Comparison of ENCODE assay signal across 26 mouse cellular contexts in genomic region chr4:139262981-139263380, GRCm38 (mm10).
"Had no signal": no experiment of that assay in that cellular context is flagged by ENCODE, and none has a peak within 500 bp of the region (broad histone marks: within the 10 kb centered on the region; RNA-seq: fewer than 3 reads in every experiment).

No protein-coding gene starts in this region.

- H3K9ac ChIP-seq: heart, embryonic 13.5 days; heart, embryonic 15.5 days; hindbrain, embryonic 13.5 days; hindbrain, embryonic 15.5 days; kidney, embryonic 15.5 days; limb, embryonic 13.5 days; limb, embryonic 15.5 days; liver, embryonic 12.5 days; liver, embryonic 14.5 days had no signal

- ATAC-seq: hindbrain, postnatal 0 days; intestine, embryonic 16.5 days; liver, embryonic 12.5 days had no signal

- H3K4me3 ChIP-seq: heart, embryonic 13.5 days; heart, embryonic 15.5 days; hindbrain, embryonic 13.5 days; hindbrain, embryonic 15.5 days; kidney, embryonic 15.5 days; limb, embryonic 13.5 days; limb, embryonic 15.5 days; liver, embryonic 12.5 days had no signal

- H3K9me3 ChIP-seq: heart, embryonic 13.5 days; heart, embryonic 15.5 days; hindbrain, embryonic 13.5 days; hindbrain, embryonic 15.5 days; kidney, embryonic 15.5 days; limb, embryonic 13.5 days; limb, embryonic 15.5 days; liver, embryonic 12.5 days had no signal

- H3K27me3 ChIP-seq: heart, embryonic 13.5 days; heart, embryonic 15.5 days; hindbrain, embryonic 13.5 days; hindbrain, embryonic 15.5 days; kidney, embryonic 15.5 days; limb, embryonic 13.5 days; limb, embryonic 15.5 days; liver, embryonic 12.5 days had no signal

- H3K4me2 ChIP-seq: heart, embryonic 11.5 days; heart, embryonic 13.5 days; heart, embryonic 15.5 days; hindbrain, embryonic 13.5 days; hindbrain, embryonic 15.5 days; kidney, embryonic 15.5 days; limb, embryonic 13.5 days; limb, embryonic 15.5 days; liver, embryonic 12.5 days had no signal

- H3K4me1 ChIP-seq: liver, embryonic 12.5 days had no signal

- DNase-seq: gastrocnemius, postnatal 10 days; gastrocnemius, postnatal 25 days; heart, adult 18-20 months; heart, postnatal 14 days; heart, postnatal 36 days; kidney, adult 11 months; kidney, adult 2 months; kidney, adult 9 months; kidney, postnatal 14 days; layer of hippocampus, adult 9-11 months; layer of hippocampus, postnatal 36 days; left cerebral cortex, postnatal 4 days; lung, adult 18-20 months had no signal

- H3K27ac ChIP-seq: heart, embryonic 13.5 days; heart, embryonic 15.5 days; hindbrain, embryonic 13.5 days; hindbrain, embryonic 15.5 days; hindbrain, postnatal 0 days; kidney, embryonic 15.5 days; kidney, postnatal 0 days; limb, embryonic 15.5 days; liver, embryonic 12.5 days; liver, embryonic 14.5 days had no signal
